Mouse (Mus musculus) gastrocnemius, postnatal 25 days (tissue): ENCODE results near the gene Ccndbp1. TPM values are rescaled to one million over a fixed set of nuclear protein-coding genes. Genes with fewer than 3 reads are reported as not detected.
"Not testable (repeated sequence)": the region's sequence is repeated elsewhere in the genome, so short reads cannot be mapped to it uniquely, and the experiment has no call there.

Experiments
- DNase-seq: peaks from one replicate; pipeline ENCODE4 v3.0.0; 2022
- long read RNA-seq, 2 experiments: library from polyadenylated mRNA; stranded (forward); transcript quantifications; one replicate each; pipeline ENCODE4 v2.0.0; 2021
- total RNA-seq, 2 experiments: library from RNA; stranded (reverse); gene quantifications; 1 replicate in 1 of 2; 2 replicates in 1 of 2; pipeline ENCODE4 v1.2.3; 2021

The Ccndbp1 gene
- 10 to 100 TPM; 12.5 to 16.6 TPM for total RNA-seq
- long read RNA-seq, experiment 1, transcript Ccndbp1-201 (11 exons, 1,569 nt), result major isoform, 15 of 17 reads
- long read RNA-seq, experiment 1, partial matches to known transcripts, result 0 of 17 reads
- long read RNA-seq, experiment 1, other reads (novel, unspliced or antisense), result 2 of 17 reads
- long read RNA-seq, experiment 2, transcript Ccndbp1-201 (11 exons, 1,569 nt), result major isoform, 25 of 26 reads
- long read RNA-seq, experiment 2, partial matches to known transcripts, result 0 of 26 reads
- long read RNA-seq, experiment 2, other reads (novel, unspliced or antisense), result 1 of 26 reads

- peak; percentile 88 for DNase-seq
Observed at GRCm38 (mm10) chr2:121007925-121008663, at the start of gene Ccndbp1. Ccndbp1 (plus strand) TSS chr2:121008403.

- DNase-seq, result no peak
Observed at GRCm38 (mm10) chr2:120959363-120959762, 48.8 kb upstream of the Ccndbp1 start.

GRCm38 (mm10) chr2:120959827-120960226 lies 48.4 kb upstream of the Ccndbp1 start:
- DNase-seq, result no peak

- no peak for DNase-seq
Observed at GRCm38 (mm10) chr2:120960261-120960660, 47.9 kb upstream of the Ccndbp1 start.

GRCm38 (mm10) chr2:120963110-120963509 lies 45.1 kb upstream of the Ccndbp1 start:
- no peak for DNase-seq

GRCm38 (mm10) chr2:120965486-120965885 lies 42.7 kb upstream of the Ccndbp1 start:
- no peak for DNase-seq

- no peak for DNase-seq
Observed at GRCm38 (mm10) chr2:120970045-120970539, 38.1 kb upstream of the Ccndbp1 start.

GRCm38 (mm10) chr2:120970559-120971080 lies 37.6 kb upstream of the Ccndbp1 start, which contains the start of gene Ubr1:
Ubr1 (minus strand) TSS chr2:120970715.
- DNase-seq, result peak; percentile 87

- DNase-seq, result no peak
Observed at GRCm38 (mm10) chr2:120971766-120972165, 36.4 kb upstream of the Ccndbp1 start.

GRCm38 (mm10) chr2:120972257-120972656 lies 35.9 kb upstream of the Ccndbp1 start:
- not testable (repeated sequence) for DNase-seq

GRCm38 (mm10) chr2:120972964-120973363 lies 35.2 kb upstream of the Ccndbp1 start:
- DNase-seq, result peak; percentile 7

GRCm38 (mm10) chr2:120976308-120976707 lies 31.9 kb upstream of the Ccndbp1 start:
- DNase-seq, result no peak

GRCm38 (mm10) chr2:120976990-120977925 lies 30.9 kb upstream of the Ccndbp1 start, which contains the start of gene Tmem62:
Tmem62 (plus strand) TSS chr2:120977017.
- peak; percentile 65 for DNase-seq

- DNase-seq, result no peak
Observed at GRCm38 (mm10) chr2:120977926-120978692, 30.1 kb upstream of the Ccndbp1 start.

GRCm38 (mm10) chr2:120978693-120979037 lies 29.5 kb upstream of the Ccndbp1 start:
- DNase-seq, result no peak

GRCm38 (mm10) chr2:120979819-120980218 lies 28.4 kb upstream of the Ccndbp1 start:
- DNase-seq, result no peak

GRCm38 (mm10) chr2:120980861-120981260 lies 27.3 kb upstream of the Ccndbp1 start:
- DNase-seq, result no peak

GRCm38 (mm10) chr2:120983611-120984010 lies 24.6 kb upstream of the Ccndbp1 start:
- DNase-seq, result no peak

GRCm38 (mm10) chr2:120985241-120985640 lies 23.0 kb upstream of the Ccndbp1 start:
- no peak for DNase-seq

- no peak for DNase-seq
Observed at GRCm38 (mm10) chr2:120991196-120991595, 17.0 kb upstream of the Ccndbp1 start.

GRCm38 (mm10) chr2:120996607-120997006 lies 11.6 kb upstream of the Ccndbp1 start:
- not testable (repeated sequence) for DNase-seq
